Mouse (Mus musculus) T-helper 2 cell (primary cell): Measurements from ENCODE around the gene Cavin1.
"Not testable (repeated sequence)": the region's sequence is repeated elsewhere in the genome, so short reads cannot be mapped to it uniquely, and the experiment has no call there.

Experiments used
- in situ Hi-C: fragments of 300-600 bp; cut with MboI, MseI; formaldehyde crosslinking; loops from one replicate; pipeline ENCODE4 v1.15.1; 2025; ENCODE audit warnings: high pct_unique_total_duplicates

Gene Cavin1

DNA sequence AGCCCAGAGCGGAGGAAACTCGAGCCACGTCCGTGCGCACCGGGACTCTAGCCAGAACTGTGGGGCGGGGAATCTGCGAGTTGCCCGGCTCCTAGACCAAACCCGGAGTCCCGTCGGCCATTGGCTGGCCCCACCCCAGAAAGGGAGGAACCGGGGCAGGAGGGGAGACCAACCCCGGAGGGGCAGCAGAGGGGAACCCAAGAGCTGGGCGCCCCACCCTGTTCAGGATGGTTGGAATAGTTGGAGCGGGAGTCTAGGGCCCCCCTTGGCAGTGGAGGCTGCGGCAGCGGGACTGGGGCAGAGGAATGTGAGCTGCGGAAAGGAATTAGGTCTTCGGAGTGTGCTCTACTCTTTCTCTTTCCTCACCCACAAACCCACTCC is at the start of gene Cavin1:
Cavin1 (minus strand) TSS at position 331 of the 381 bp plus-strand sequence.
- in situ Hi-C loops = no loop called here

DNA sequence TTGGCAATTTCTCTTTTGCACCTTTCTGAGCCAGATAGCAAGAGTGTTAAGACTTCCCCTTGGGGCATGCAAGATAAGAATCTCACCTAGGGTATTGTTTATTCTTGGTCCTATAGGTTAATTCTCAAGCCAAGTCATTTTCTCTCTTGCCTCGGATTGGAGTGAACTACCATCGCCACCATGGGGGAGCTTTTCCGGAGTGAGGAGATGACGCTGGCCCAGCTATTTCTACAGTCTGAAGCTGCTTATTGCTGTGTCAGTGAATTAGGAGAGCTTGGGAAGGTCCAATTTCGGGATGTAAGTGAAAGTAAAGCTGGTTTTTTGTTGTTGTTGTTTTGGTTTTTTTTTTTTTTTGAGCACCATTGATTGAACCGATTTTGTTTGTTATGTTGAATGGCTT is 41.0 kb upstream of the Cavin1 start:
- in situ Hi-C loops = no loop called here

DNA sequence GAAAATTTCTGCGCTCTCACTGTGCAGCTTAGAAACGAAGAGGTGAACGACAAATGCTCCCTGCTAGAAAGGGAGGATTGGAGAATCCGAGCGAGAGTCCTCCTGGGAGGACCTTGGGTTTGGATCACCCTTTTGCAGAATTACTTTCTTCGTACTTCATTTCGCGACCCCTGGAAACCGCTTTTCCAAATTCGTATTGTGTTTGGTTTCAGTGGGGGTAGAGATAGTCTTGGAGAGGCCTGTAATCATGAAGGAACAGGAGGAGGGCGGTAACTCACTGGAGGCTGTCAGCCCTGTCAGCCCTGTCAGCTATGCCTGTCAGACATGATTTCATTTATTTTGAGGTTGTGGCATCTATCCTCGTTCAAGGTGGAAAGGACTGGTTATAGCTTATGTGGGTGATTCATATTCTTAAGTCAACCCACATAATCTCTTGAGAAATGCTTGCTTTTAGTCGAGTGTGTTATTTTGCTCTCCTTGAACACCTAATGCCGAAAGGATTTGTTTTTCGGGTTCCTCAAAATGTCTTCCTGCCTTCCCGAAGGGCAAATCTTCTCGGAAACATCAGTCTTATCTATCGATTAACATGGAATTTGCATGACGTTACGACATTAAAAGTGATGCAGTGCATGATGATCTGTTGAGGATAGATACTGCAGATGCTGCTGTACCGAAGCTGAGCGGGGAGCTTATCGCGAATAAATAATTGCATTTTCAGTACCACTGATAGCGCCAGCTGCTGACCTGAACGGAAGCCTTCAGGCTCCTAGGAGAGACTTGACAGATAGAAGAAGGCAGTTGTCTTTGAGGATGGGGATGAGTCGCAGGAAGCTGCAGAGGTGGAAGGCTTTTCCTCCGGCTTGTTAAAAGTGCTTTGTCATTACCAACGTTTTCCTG is 39.4 kb upstream of the Cavin1 start:
- in situ Hi-C loops = no loop called here

DNA sequence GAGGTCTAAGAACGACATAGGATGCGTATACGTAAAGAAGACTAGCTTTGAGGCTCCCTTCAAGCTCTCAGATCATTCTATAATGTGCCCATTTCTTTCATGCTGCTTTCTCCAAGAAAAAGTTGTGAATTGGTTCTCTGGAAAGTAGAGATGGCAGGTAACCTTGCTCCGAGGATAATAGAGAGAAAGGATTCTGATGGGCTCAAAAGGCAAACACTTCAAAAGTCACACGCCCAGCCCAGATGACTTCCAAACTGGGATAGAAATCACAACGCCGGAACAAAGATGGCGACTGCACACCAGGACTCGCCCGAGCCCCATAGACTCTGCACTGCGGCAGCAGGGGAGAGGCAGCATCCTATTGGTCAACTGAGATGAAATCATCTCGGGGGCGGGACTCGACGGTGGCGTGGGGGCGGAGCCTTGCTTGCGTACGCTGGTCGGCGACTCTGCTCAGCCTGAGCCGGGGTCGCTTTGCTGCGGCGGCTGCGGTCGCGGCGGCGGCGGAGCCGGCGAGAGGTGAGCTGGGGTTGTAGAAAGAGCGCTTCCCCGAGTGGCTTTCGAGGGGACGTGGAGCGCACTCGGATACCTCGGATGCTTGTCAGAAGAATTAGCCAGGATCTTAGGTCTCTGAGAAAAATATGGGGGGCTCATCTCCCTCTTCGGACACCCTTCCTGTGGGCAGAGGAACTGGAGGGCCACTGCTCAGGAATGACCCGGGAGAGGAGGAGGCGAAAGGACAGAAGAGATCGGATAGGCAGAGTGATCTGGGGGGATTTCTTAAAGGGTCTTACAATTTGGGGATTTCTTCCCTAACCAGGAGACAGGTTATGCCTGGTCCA is 38.6 kb upstream of the Cavin1 start, which contains the start of gene Atp6v0a1:
Atp6v0a1 (plus strand) TSS at position 407 of the 842 bp plus-strand sequence.
- in situ Hi-C loops = no loop called here

DNA sequence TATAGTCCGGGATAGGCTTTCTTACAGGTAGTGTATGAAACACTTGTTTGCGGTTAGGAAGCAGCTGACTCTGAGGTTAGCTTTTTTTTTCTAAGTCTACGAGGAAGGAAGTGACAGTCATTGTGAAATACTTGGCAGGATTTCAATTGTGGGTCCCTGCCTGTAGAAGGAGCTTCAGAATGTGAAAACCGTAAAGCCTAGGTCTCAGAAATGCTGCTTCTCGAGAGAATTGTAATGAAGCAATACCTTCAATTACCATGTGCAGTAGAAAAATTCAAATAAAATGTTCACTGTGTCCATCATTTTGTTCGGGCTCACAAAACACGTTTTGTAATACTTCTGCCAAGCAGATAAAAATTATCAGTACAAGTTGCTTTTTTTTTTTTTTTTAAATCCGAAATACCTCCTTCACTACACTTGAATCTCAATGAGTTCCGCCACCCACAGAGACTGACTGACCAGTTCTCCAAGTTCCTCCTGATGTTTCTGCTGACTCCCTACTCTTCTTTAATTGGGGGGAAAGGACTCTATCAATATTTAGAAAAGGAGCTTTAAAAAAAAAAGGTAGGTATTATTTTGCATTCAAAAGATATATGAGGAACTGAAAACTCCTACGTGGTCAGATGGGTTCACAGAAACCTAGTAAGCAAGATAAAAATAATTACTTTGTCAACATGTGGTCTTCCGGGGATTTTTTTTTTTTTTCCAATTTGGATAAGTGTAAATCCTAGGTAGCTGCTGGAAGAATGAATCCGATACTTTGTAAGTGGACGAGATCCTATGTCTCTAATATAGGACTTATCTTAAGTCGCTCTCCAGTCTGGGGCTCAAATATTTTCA is 37.7 kb upstream of the Cavin1 start:
- in situ Hi-C loops = no loop called here

DNA sequence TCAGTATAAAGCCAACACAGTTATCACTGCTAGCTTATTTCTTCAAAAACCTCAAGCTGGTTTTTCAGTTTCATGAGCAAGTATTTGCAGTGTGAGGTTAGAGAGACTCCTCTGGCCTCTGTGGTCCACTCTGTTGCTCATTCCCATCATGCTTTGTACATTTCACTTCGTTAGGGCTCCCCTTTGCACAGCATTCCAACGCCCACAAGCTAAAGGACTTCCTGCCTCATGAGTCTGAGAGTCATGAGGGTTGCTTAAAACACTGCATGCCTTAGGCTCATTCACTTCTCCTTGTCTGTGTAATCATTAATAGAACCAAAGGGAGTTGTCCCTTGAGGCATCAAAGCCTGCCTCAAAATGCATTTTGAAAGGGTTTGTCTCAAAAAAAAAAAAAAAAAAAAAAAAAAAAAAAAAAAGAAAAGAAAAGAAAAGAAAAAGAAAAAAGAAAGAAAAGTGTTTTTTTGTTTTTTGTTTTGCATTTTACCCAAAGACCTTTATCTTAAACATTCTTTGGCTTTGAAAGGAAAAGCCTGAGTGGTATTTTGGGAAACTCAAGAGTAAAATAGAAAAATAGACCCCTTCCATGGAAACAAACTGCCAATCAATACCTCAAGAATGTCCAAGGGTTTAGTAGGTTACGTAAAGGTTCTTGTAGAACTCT is 32.5 kb upstream of the Cavin1 start:
- in situ Hi-C loops = no loop called here

DNA sequence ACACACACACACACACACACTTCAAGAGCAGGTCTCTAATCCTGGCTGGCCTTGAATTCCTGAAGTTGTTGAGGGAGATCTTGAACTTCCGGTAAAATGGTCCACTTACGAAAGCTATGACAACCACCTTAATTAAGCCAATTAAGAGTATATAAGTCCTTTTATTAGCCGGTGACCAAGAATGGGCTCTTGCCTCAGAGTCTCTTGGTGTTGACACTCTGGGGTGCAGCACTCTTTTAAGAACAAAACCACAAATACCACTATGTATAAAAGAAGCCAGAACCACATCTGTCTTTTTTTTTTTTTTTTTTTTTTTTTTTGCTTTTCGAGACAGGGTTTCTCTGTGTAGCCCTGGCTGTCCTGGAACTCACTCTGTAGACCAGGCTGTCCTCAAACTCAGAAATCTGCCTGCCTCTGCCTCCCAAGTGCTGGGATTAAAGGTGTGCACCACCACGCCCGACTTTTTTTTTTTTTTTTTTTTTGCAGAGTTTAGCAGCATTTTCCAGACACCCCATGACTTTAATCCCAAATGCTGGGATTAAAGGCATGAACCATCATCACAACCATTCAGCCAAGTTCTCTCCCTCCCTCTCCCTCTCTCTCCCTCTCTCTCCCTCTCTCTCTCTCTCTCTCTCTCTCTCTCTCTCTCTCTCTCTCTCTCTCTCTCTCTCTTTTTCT is 31.3 kb upstream of the Cavin1 start:
- in situ Hi-C loops = not testable (repeated sequence)

DNA sequence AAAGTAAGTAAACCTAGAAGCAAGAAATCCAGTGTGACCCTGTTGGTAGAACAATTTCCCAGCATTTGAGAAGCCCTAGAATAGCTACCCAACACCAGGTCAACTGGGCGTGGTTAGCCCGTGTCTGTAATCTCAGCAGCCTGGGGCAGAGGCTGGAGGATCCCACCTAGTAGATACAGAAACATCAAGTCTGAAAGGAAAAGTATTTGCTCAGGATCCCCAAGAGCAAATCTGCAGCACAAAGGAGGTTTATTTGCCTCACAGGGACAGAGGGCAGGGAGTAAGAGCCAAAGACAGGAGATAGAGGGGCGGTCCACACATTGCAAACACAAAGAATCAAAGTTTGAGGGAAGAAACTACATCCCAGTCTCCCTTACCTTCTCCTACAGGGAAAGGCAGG is 28.6 kb upstream of the Cavin1 start:
- in situ Hi-C loops = no loop called here

DNA sequence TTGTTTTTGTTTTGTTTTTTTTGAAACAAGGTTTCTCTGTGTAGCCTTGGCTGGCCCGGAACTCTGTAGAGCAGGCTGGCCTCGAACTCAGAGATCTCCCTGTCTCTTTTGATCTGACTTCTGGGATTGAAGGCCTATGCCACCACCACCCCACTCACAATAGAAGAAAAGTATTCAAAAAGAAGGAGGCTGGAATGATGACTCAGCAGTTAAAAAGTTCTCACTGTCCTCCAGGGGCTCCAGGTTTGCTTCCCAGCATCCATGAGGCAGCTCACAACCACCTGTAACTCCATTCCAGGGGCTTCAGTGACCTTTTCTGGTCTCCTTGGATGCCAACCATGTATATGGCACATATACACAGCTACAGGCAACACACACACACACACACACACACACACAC is 28.1 kb upstream of the Cavin1 start:
- in situ Hi-C loops = no loop called here

DNA sequence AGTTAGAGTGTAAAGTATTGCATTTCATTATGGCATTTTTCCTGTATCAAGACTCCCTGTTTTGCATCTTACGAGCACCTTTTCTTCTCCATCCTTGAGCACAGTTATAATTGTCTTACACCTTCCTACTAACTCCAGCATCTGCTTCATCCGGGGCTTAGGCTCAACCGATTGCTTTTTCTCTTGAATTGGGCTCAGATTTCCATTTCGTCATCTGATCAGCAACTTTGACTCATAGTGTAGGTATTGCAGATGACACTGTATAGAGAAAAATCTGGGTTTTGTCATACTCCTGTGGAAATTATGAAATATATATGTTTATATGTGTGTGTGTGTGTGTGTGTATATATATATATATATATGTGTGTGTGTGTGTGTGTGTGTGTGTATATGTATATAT is 25.8 kb upstream of the Cavin1 start:
- in situ Hi-C loops = no loop called here

DNA sequence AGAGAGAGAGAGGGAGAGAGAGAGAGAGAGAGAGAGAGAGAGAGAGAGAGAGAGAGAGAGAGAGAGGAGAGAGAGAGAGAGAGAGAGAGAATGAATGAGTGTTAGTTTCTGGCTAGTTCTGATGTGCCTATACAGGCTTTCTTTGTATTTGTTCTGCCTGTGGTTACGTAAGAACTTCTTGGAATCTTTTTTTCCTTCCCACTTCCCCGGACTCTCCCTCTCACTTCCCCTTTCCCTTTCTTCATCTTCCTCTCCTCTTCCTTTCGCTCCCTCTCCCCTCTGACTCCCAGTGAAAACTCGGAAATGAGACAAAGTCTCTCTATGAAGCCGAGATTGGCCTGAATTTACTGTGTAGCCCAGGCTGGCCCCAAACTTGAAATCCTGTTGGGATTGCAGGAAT is 24.0 kb upstream of the Cavin1 start:
- in situ Hi-C loops = no loop called here

DNA sequence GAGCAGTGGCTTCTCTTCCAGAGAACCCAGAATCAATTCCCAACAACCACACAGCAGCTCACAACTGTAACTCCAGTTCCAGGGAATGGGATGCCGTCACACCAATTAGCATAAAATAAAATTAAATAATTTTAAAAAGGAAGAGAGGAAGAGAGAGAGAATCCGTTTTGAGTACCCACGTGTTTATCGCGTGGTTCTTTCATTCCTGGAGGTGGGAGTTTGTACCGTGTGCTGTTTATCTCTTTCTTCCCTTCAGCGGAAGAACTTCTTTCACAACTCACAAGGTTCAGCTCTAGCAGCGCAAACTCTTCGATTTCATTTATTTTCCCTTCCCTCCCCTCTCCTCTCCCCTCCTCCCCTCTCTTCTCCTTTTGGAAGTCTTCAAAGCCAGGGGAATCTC is 23.5 kb upstream of the Cavin1 start:
- in situ Hi-C loops = no loop called here

DNA sequence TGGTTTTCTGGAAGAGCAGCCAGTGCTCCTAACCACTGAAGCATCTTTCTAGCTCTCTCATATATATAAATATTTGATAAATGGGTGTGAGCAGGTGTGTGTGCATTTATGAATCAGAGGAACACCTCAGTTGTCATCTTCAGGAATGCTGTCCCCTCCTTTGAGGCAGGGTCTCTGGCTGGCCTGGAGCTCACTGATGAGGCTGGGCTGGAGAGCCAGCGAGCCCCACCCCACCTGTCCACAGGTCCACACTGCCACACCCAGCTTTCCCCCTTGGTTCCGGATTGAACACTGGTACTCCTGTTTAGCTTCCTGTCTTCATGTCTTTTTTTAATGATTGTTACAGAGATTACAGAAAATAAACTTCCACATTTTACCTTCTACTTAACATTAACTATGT is 22.8 kb upstream of the Cavin1 start:
- in situ Hi-C loops = no loop called here

DNA sequence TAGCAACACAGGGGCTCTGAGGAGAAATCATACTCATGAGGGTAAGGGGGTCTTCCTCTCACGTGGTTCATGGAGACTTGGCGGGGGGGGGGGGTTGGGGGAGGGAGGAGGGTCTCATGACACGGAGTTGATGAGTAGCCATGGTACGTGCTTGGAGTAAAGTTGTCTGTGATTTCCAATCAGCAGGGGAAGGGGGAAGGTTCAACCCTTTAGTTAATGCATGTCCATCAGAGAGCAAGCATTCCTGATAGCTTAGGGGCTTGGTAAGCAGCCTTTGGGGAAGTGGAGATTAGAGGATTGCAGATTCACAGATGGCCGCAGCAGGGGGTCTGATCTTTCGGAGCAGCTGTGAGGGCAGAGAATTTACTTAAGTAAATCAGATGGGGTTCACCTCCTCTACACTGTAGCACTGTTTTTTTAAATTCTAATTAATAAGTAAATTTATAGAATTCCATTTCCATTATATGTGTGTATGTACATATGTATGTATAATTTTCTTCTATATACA is 20.4 kb upstream of the Cavin1 start:
- in situ Hi-C loops = no loop called here

DNA sequence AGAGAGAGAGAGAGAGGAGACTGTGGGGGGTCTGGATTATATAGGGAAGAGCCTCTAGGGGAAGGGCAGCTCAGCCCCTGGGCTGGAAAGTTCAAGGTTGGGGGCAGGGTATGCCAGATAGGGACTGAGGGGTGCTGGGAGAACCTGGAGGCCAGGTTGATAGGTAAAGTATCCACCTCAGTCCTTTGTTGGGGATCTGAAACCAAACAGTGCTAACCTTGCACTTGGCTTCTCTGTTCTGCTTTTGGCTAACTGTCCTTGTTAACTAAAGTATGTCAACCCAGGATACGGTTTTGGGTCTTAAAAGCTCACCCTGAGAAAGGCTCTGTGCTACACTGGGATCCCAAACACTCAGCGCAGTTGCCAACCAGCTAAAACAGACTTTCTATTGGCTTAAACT is 19.0 kb upstream of the Cavin1 start:
- in situ Hi-C loops = no loop called here

DNA sequence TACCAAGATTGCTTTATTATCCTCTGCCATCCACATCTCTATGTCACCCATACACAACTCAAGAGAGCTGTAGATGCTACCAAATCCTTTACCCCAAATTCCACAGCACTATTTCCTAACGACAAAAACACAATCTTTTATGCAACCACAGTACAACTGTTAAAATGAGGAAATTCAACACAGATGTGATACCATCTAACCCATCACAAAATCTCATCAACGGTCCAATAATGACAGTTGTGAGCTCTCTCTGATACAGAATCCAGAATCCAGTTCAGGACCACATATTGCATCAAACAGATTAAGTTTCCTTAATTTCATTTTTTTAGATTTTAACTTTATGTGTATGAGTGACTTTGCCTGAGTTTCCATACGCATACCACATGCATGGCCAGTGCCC is 18.0 kb upstream of the Cavin1 start:
- in situ Hi-C loops = no loop called here

DNA sequence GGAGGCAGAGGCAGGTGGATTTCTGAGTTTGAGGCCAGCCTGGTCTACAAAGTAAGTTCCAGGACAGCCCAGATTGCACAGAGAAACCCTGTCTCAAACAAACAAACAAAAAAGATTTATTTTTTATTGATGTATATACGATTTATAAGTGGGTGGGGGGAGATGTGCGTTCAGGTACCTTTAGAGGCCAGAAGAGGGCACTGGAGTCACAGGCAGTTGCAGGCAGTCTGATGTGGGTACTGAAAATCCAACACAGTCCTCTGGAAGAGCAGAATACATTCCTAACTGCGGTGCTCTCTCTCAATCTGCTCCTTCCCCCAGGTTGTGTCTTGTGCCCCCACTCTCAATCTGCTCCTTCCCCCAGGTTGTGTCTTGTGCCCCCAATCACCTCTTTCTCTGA is 14.9 kb upstream of the Cavin1 start:
- in situ Hi-C loops = no loop called here

DNA sequence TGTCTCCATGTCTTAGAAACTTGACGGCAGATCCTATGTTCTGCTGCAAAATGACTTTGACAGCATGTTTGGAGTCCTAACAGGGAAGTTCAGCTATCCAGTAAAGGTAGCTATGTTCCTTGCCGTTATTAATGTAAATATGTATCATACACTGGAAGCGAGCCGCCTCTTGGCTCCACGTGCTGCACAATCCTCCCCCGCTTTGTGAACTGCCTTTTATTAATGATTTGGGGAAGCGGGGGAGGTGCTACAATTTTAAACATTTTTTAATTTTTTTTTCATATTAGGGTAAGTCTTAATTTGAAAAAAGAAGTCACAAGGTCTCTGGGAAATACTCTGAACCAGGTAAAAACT is 13.1 kb upstream of the Cavin1 start:
- in situ Hi-C loops = no loop called here

DNA sequence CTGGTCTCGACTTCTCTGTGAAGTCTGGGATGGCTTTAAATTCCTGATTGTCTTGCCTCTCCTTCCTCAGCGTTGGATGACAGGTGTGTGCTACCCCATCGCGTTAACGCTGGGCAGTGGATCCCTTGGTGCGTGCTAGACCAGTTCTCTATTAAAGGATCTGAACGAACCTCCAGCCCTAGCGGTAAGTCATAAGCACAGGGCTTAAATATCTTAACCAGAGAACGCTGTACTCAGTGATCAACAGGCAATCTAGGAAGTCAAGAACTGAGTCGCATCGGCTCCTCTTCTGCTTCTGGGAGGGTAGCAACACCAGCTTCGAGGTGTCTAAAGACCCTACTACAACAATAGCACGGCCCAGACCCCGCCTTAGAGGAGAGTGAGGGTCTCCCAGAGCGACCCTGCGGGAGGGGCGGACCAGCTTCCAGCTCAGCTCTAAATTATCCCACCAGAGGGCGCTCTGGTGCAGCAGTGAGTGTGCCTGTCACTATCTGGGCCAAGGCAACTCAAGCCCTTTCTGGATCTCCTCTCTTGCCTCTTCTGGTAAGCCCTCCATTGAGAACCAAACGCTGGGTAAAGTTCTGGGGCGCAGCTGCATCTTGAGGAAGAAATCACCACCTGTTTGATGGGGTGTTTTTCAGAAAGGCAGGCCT is 12.6 kb upstream of the Cavin1 start:
- in situ Hi-C loops = no loop called here

DNA sequence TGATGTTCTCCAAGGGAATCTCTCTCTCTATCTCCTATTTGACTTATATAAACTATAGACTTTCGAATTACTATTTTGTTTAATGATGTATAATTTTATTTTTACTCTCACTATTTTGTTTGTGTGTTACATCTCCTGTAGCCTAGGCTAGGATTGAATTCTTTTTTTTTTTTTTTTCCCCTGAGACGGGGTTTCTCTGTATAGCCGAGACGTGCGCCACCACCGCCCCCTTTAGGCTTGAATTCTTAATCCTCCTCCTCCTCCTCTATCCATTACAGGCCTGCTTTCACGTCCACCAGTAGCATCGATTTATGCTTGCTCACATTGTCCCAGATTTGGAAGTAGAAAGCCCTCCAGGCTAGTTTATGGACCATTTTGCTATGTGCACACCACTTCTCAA is 11.4 kb upstream of the Cavin1 start:
- in situ Hi-C loops = no loop called here
